In genomic region chr16:26314815-26315214, GRCm38 (mm10) we compare ENCODE assay signal across 11 mouse cellular contexts. TPM values are rescaled to one million over a fixed set of nuclear protein-coding genes. Genes with fewer than 3 reads are reported as not detected.
DNase-seq lines count a peak whose midpoint lies in the region; ATAC-seq and TF ChIP-seq lines count a peak whose summit lies in the region.
"Had no signal": no experiment of that assay in that cellular context is flagged by ENCODE, and none has a peak within 500 bp of the region (broad histone marks: within the 10 kb centered on the region; RNA-seq: fewer than 3 reads in every experiment).

No protein-coding gene starts in this region.

- no peaks in the 10 kb centered on the region for H3K27me3 ChIP-seq in embryonic facial prominence, embryonic 10.5 days (replicated peaks; ENCODE audit: low read depth, poor library complexity, severe bottlenecking)
- no peaks in the 10 kb centered on the region for H3K27me3 ChIP-seq in forebrain, postnatal 0 days (ENCODE audit: insufficient read depth, low read length)
- H3K27me3 ChIP-seq in midbrain, embryonic 16.5 days (ENCODE audit: control insufficient read depth, insufficient read depth, low read depth, low read length), result no peaks in the 10 kb centered on the region
- H3K27me3 ChIP-seq: neural tube, embryonic 12.5 days had no signal

- peak; percentile 70; the same call in 1 of the 2 replicates for ATAC-seq in forebrain, postnatal 0 days
- ATAC-seq in midbrain, embryonic 16.5 days, result no peak

- intact Hi-C loops in heart, postnatal 10 days (cut with DNase I), result no loop called here
- intact Hi-C loops in heart, postnatal 36 days (cut with DNase I), result no loop called here
- intact Hi-C loops in left cerebral cortex, postnatal 4 days (cut with DNase I), result no loop called here

- H3K4me3 ChIP-seq in embryonic facial prominence, embryonic 10.5 days, result no peak overlapping the region
- H3K4me3 ChIP-seq in forebrain, postnatal 0 days (ENCODE audit: low read depth, low read length), result no peak overlapping the region
- no peak overlapping the region for H3K4me3 ChIP-seq in midbrain, embryonic 16.5 days (ENCODE audit: low read depth, low read length)
- H3K4me3 ChIP-seq: neural tube, embryonic 12.5 days had no signal

- DNase-seq in heart, postnatal 10 days, result peak; percentile 13 to 18
- DNase-seq in heart, postnatal 36 days, result no peak
- DNase-seq in embryonic facial prominence, embryonic 10.5 days (ENCODE audit: low spot score), result peak; percentile 26
- DNase-seq in forebrain, postnatal 0 days, result peak; percentile 68
- peak; percentile 31 for DNase-seq in left cerebral cortex, postnatal 4 days
- no peak for DNase-seq in thymus, postnatal 10 days (ENCODE audit: low spot score in 2 of 2)
- DNase-seq: adrenal gland, postnatal 25 days; thymus, postnatal 36 days had no signal

- H3K27ac ChIP-seq in embryonic facial prominence, embryonic 10.5 days (replicated peaks), result no peak overlapping the region
- H3K27ac ChIP-seq in forebrain, postnatal 0 days (ENCODE audit: low read depth, low read length), result no peak overlapping the region
- no peak overlapping the region for H3K27ac ChIP-seq in midbrain, embryonic 16.5 days (ENCODE audit: low read length)
- H3K27ac ChIP-seq: neural tube, embryonic 12.5 days had no signal

- no peak for TF ChIP-seq CTCF in forebrain, postnatal 0 days (IDR thresholded peaks at IDR 0.05; ENCODE audit: low read depth)

- peak overlapping the region; percentile 8; the same call in 1 of the 2 replicates for H3K4me2 ChIP-seq in forebrain, postnatal 0 days (ENCODE audit: low read depth)
- no peak overlapping the region for H3K4me2 ChIP-seq in midbrain, embryonic 16.5 days (ENCODE audit: low read length)
- H3K4me2 ChIP-seq: neural tube, embryonic 12.5 days had no signal

- H3K36me3 ChIP-seq in embryonic facial prominence, embryonic 10.5 days (replicated peaks), result no peaks in the 10 kb centered on the region
- H3K36me3 ChIP-seq in forebrain, postnatal 0 days (ENCODE audit: insufficient read depth), result no peaks in the 10 kb centered on the region
- H3K36me3 ChIP-seq in midbrain, embryonic 16.5 days (ENCODE audit: control insufficient read depth, insufficient read depth, low read length), result no peaks in the 10 kb centered on the region
- H3K36me3 ChIP-seq: neural tube, embryonic 12.5 days had no signal

- H3K9ac ChIP-seq in forebrain, postnatal 0 days, result no peak overlapping the region
- H3K9ac ChIP-seq in midbrain, embryonic 16.5 days (ENCODE audit: low read depth, low read length), result no peak overlapping the region
- H3K9ac ChIP-seq: neural tube, embryonic 12.5 days had no signal

- no peaks in the 10 kb centered on the region for H3K9me3 ChIP-seq in embryonic facial prominence, embryonic 10.5 days
- no peaks in the 10 kb centered on the region for H3K9me3 ChIP-seq in forebrain, postnatal 0 days (ENCODE audit: low read length)
- no peaks in the 10 kb centered on the region for H3K9me3 ChIP-seq in midbrain, embryonic 16.5 days (replicated peaks; ENCODE audit: control insufficient read depth, low read length, poor library complexity, severe bottlenecking)
- H3K9me3 ChIP-seq: neural tube, embryonic 12.5 days had no signal

- WGBS in embryonic facial prominence, embryonic 10.5 days, result 81% methylated on average over 13 of the region's 13 CpGs
- 44% methylated on average over 13 of the region's 13 CpGs for WGBS in forebrain, postnatal 0 days
- WGBS in midbrain, embryonic 16.5 days, result 81% methylated on average over 13 of the region's 13 CpGs

- no peaks in the 10 kb centered on the region for H3K4me1 ChIP-seq in embryonic facial prominence, embryonic 10.5 days
- H3K4me1 ChIP-seq in forebrain, postnatal 0 days (ENCODE audit: insufficient read depth), result no peaks in the 10 kb centered on the region
- H3K4me1 ChIP-seq in midbrain, embryonic 16.5 days (ENCODE audit: control insufficient read depth, insufficient read depth, low read length), result no peaks in the 10 kb centered on the region
- H3K4me1 ChIP-seq: neural tube, embryonic 12.5 days had no signal

RNA-seq across cellular contexts. Expression of gene Cldn1, which starts 56.8 kb away (rescaled TPM):
- under 1 TPM; 0.47 to 0.72 TPM for total RNA-seq in heart, postnatal 10 days (2021)
- under 1 TPM; 0.43 to 0.78 TPM for total RNA-seq in heart, postnatal 36 days (2021)
- 2.5 and 4.0 TPM in 2 replicates for polyA plus RNA-seq in embryonic facial prominence, embryonic 10.5 days (2016; fragmentation: Nextera tagmentation; extraction: Ambion mirVana)
- 4.9 and 5.3 TPM in 2 replicates for total RNA-seq in forebrain, postnatal 0 days (2014; rRNA removed)
- polyA plus RNA-seq in forebrain, postnatal 0 days (2015; fragmentation: Nextera tagmentation; extraction: Ambion mirVana), result 4.5 and 5.8 TPM in 2 replicates
- total RNA-seq in left cerebral cortex, postnatal 4 days (2021), result 1 to 10 TPM; 2.3 to 2.4 TPM
- polyA plus RNA-seq in midbrain, embryonic 16.5 days (2015; fragmentation: Nextera tagmentation; extraction: Ambion mirVana), result 3.4 and 4.7 TPM in 2 replicates
- total RNA-seq: MEL had no signal

Comparison
In these comparisons a context has a peak if more than half of its experiments do, and no peak if none do; other contexts are left out.
1. DNase-seq: peak in heart, postnatal 10 days (2 of 2), embryonic facial prominence, embryonic 10.5 days (single experiment), forebrain, postnatal 0 days (single experiment) and left cerebral cortex, postnatal 4 days (single experiment); none in heart, postnatal 36 days (0 of 2) and thymus, postnatal 10 days (0 of 2).